Mouse (Mus musculus) MEL (cell line): Measurements from ENCODE around the gene Mrpl17. TPM values are rescaled to one million over a fixed set of nuclear protein-coding genes. Genes with fewer than 3 reads are reported as not detected.

Experiments
- DNase-seq: peaks from one replicate; pipeline ENCODE4 v3.0.0; 2011; ENCODE audit warnings: low read depth, low spot score
- H3K27ac ChIP-seq: 2 replicates; pipeline ENCODE4 v1.5.1; 2012; ENCODE audit warnings: low read depth, mild to moderate bottlenecking, control low read depth, low read length, moderate library complexity; ENCODE audit not compliant: control insufficient read depth
- H3K27me3 ChIP-seq, 2 experiments: fragments of 150-350 bp in 1 of 2; sonication (generic) in 1 of 2; 2 replicates each; pipeline ENCODE4 v1.6.1; 2012; ENCODE audit warnings: low read length in 2 of 2, mild to moderate bottlenecking in 2 of 2, improper control_type of control experiment in 1 of 2, moderate library complexity in 1 of 2; ENCODE audit not compliant: insufficient read depth in 2 of 2, control insufficient read depth in 1 of 2
- H3K36me3 ChIP-seq, 2 experiments: 2 replicates each; pipeline ENCODE4 v1.6.1; 2012 to 2014; ENCODE audit warnings: low read length in 2 of 2, improper control_type of control experiment in 1 of 2, inconsistent platforms in 1 of 2, mild to moderate bottlenecking in 1 of 2; ENCODE audit not compliant: insufficient read depth in 2 of 2, control insufficient read depth in 1 of 2
- H3K4me1 ChIP-seq, 2 experiments: fragments of 150-350 bp in 1 of 2; sonication (generic) in 1 of 2; 2 replicates each; pipeline ENCODE4 v1.6.1; 2012; ENCODE audit warnings: low read length in 2 of 2, improper control_type of control experiment in 1 of 2, mild to moderate bottlenecking in 1 of 2; ENCODE audit not compliant: insufficient read depth in 2 of 2, control insufficient read depth in 1 of 2
- H3K4me3 ChIP-seq, 2 experiments: fragments of 150-350 bp in 1 of 2; sonication (generic) in 1 of 2; 2 replicates each; pipeline ENCODE4 v1.5.1; 2012; ENCODE audit warnings: low read depth in 2 of 2, low read length in 2 of 2, mild to moderate bottlenecking in 2 of 2, moderate library complexity in 2 of 2, control low read depth in 1 of 2, improper control_type of control experiment in 1 of 2; ENCODE audit not compliant: control insufficient read depth in 1 of 2, insufficient read depth in 1 of 2
- H3K79me2 ChIP-seq: 2 replicates; pipeline ENCODE4 v1.6.1; 2012; ENCODE audit warnings: mild to moderate bottlenecking, low read length, moderate library complexity; ENCODE audit not compliant: control insufficient read depth, poor library complexity, insufficient read depth
- H3K9ac ChIP-seq: 2 replicates; pipeline ENCODE4 v1.6.1; 2012; ENCODE audit warnings: low read depth, mild to moderate bottlenecking, control low read depth, low read length, moderate library complexity; ENCODE audit not compliant: control insufficient read depth, poor library complexity, severe bottlenecking
- H3K9me3 ChIP-seq: fragments of 150-350 bp; sonication (generic); replicated peaks from 2 replicates; pipeline ENCODE4 v1.6.1; 2012; ENCODE audit warnings: mild to moderate bottlenecking, low read length, improper control_type of control experiment, moderate library complexity; ENCODE audit not compliant: insufficient read depth
- BHLHE40 ChIP-seq: IDR thresholded peaks from 2 replicates; pipeline ENCODE4 v1.6.1; 2012; ENCODE audit warnings: low read depth, mild to moderate bottlenecking, inconsistent platforms, low read length, improper control_type of control experiment, borderline replicate concordance
- CHD2 ChIP-seq: IDR thresholded peaks from 2 replicates; pipeline ENCODE4 v1.6.1; 2011; ENCODE audit warnings: low read length, improper control_type of control experiment
- CTCF ChIP-seq, 3 experiments: IDR thresholded peaks in 2 of 3; conservative IDR thresholded peaks in 1 of 3; 2 replicates each; pipeline ENCODE4 v1.5.1; 2011 to 2012; ENCODE audit warnings: low read length in 3 of 3, low read depth in 2 of 3, mild to moderate bottlenecking in 2 of 3, improper control_type of control experiment in 1 of 3, inconsistent platforms in 1 of 3, mixed read lengths in 1 of 3, moderate library complexity in 1 of 3; ENCODE audit not compliant: control insufficient read depth in 1 of 3, insufficient read depth in 1 of 3, poor library complexity in 1 of 3, severe bottlenecking in 1 of 3
- ELF1 ChIP-seq: IDR thresholded peaks from 2 replicates; pipeline ENCODE4 v1.6.1; 2014; ENCODE audit warnings: low read depth, mild to moderate bottlenecking, inconsistent platforms, low read length, improper control_type of control experiment, moderate library complexity
- EP300 ChIP-seq, 2 experiments: IDR thresholded peaks; 2 replicates each; pipeline ENCODE4 v1.6.1; 2011; ENCODE audit warnings: improper control_type of control experiment in 2 of 2, low read length in 2 of 2, low read depth in 1 of 2, mild to moderate bottlenecking in 1 of 2
- ETS1 ChIP-seq: IDR thresholded peaks from 2 replicates; pipeline ENCODE4 v1.6.1; 2012; ENCODE audit warnings: low read depth, mild to moderate bottlenecking, inconsistent platforms, low read length, improper control_type of control experiment, moderate library complexity
- GABPA ChIP-seq: IDR thresholded peaks from 2 replicates; pipeline ENCODE4 v1.6.1; 2012; ENCODE audit warnings: low read depth, mild to moderate bottlenecking, inconsistent platforms, low read length, improper control_type of control experiment, moderate library complexity
- GATA1 ChIP-seq: IDR thresholded peaks from 2 replicates; pipeline ENCODE4 v1.6.1; 2011; ENCODE audit warnings: low read depth, low read length, improper control_type of control experiment
- MXI1 ChIP-seq: IDR thresholded peaks from 2 replicates; pipeline ENCODE4 v1.6.1; 2011; ENCODE audit warnings: mild to moderate bottlenecking, low read depth, low read length, improper control_type of control experiment
- NELFE ChIP-seq: IDR thresholded peaks from 2 replicates; pipeline ENCODE4 v1.6.1; 2011; ENCODE audit warnings: low read depth, low read length, improper control_type of control experiment
- POLR2A ChIP-seq, 2 experiments: IDR thresholded peaks; 2 replicates each; pipeline ENCODE4 v1.6.1; 2011 to 2012; ENCODE audit warnings: low read length in 2 of 2, mild to moderate bottlenecking in 2 of 2, control low read depth in 1 of 2, improper control_type of control experiment in 1 of 2, low read depth in 1 of 2, moderate library complexity in 1 of 2; ENCODE audit not compliant: control insufficient read depth in 1 of 2, insufficient read depth in 1 of 2, poor library complexity in 1 of 2
- POLR2AphosphoS2 ChIP-seq: IDR thresholded peaks from 2 replicates; pipeline ENCODE4 v1.6.1; 2011; ENCODE audit warnings: low read length, improper control_type of control experiment
- RAD21 ChIP-seq: IDR thresholded peaks from 2 replicates; pipeline ENCODE4 v1.6.1; 2011; ENCODE audit warnings: mild to moderate bottlenecking, low read depth, low read length, improper control_type of control experiment
- TCF12 ChIP-seq: IDR thresholded peaks from 2 replicates; pipeline ENCODE4 v1.6.1; 2014; ENCODE audit warnings: low read depth, mild to moderate bottlenecking, inconsistent platforms, low read length, improper control_type of control experiment, moderate library complexity
- UBTF ChIP-seq: IDR thresholded peaks from 2 replicates; pipeline ENCODE4 v1.6.1; 2012; ENCODE audit warnings: low read depth, mild to moderate bottlenecking, inconsistent platforms, low read length, improper control_type of control experiment, moderate library complexity, borderline replicate concordance; ENCODE audit not compliant: insufficient read depth
- USF1 ChIP-seq: IDR thresholded peaks from 2 replicates; pipeline ENCODE4 v1.6.1; 2014; ENCODE audit warnings: low read depth, mild to moderate bottlenecking, inconsistent platforms, low read length, improper control_type of control experiment, moderate library complexity
- USF2 ChIP-seq, 2 experiments: IDR thresholded peaks; 2 replicates each; pipeline ENCODE4 v1.6.1; 2011 to 2012; ENCODE audit warnings: improper control_type of control experiment in 2 of 2, low read length in 2 of 2, borderline replicate concordance in 1 of 2, inconsistent platforms in 1 of 2, low read depth in 1 of 2, mild to moderate bottlenecking in 1 of 2; ENCODE audit not compliant: insufficient read depth in 1 of 2
- ZC3H11A ChIP-seq: IDR thresholded peaks from 2 replicates; pipeline ENCODE4 v1.6.1; 2012; ENCODE audit warnings: low read depth, mild to moderate bottlenecking, inconsistent platforms, low read length, improper control_type of control experiment
- ZKSCAN1 ChIP-seq: IDR thresholded peaks from 2 replicates; pipeline ENCODE4 v1.6.1; 2012; ENCODE audit warnings: low read depth, mild to moderate bottlenecking, inconsistent platforms, low read length, improper control_type of control experiment, moderate library complexity
- ZMIZ1 ChIP-seq: IDR thresholded peaks from 2 replicates; pipeline ENCODE4 v1.6.1; 2012; ENCODE audit warnings: low read depth, mild to moderate bottlenecking, inconsistent platforms, low read length, improper control_type of control experiment, moderate library complexity
- ZNF384 ChIP-seq: IDR thresholded peaks from 2 replicates; pipeline ENCODE4 v1.6.1; 2012; ENCODE audit warnings: low read depth, mild to moderate bottlenecking, inconsistent platforms, low read length, improper control_type of control experiment
- polyA plus RNA-seq, 2 experiments: library from polyadenylated mRNA; stranded (reverse) in 1 of 2; unstranded in 1 of 2; fragments of >175 nt in 1 of 2; fragments of >200 nt in 1 of 2; gene quantifications; 2 replicates each; pipeline versions ENCODE4 v1.2.1 to v1.2.4; 2012; ENCODE audit warnings: low replicate concordance in 2 of 2, low read depth in 1 of 2; ENCODE audit not compliant: insufficient read length in 2 of 2, insufficient read depth in 1 of 2, missing spikeins in 1 of 2
- total RNA-seq: library from RNA; depleted of rRNA; stranded (reverse); fragments of 300-350 nt; gene quantifications from 2 replicates; pipeline ENCODE4 v1.2.3, GENCODE M21; 2012

The Mrpl17 gene
- total and polyA plus RNA-seq, 3 experiments: 196 to 230 TPM; not detected in 1

DNA sequence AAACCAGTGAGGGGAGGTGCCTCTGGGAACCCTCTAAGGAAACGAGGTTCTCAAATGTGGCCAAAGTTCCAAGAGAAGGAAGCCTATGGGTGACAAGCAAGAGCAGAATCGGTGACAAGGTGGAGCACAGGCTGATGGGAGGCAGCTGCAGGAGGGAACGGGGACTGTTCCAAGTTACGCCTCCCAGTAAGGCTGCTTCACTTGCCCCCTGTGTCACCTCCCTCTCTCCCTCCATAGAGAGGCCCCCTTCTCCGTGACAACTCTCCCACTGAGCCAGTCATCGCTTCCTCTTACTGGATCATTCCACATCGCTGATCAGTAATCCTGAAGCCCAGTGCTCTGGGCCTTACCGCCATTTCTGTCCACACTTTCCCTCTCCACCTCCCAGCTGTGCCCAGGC, 36.2 kb downstream of the Mrpl17 start:
- H3K36me3 ChIP-seq: peaks cover 0 to 2% of the 10 kb centered on the region in 2 experiments; a peak in 1 of 4 replicates
- peaks cover 0 to 14% of the 10 kb centered on the region in 2 experiments; a peak in 2 of 4 replicates for H3K4me1 ChIP-seq
- peaks cover 2 to 8% of the 10 kb centered on the region in 2 experiments; a peak in 3 of 4 replicates for H3K27me3 ChIP-seq
- no peak overlapping the region for H3K4me3 ChIP-seq
- no peak for DNase-seq
- TF ChIP-seq ZMIZ1: no peak
- no peak for TF ChIP-seq CHD2
- no peak for TF ChIP-seq POLR2AphosphoS2
- TF ChIP-seq RAD21: no peak
- TF ChIP-seq BHLHE40: no peak
- TF ChIP-seq NELFE: no peak
- TF ChIP-seq POLR2A (IDR thresholded peaks at IDR 0.05; ENCODE audit: control insufficient read depth in 1 of 2, insufficient read depth in 1 of 2, low read depth in 1 of 2, low read length in 2 of 2, poor library complexity in 1 of 2): no peak
- TF ChIP-seq ZC3H11A: no peak
- no peak for TF ChIP-seq MXI1
- no peak for TF ChIP-seq ZNF384
- TF ChIP-seq USF2 (IDR thresholded peaks at IDR 0.05; ENCODE audit: borderline replicate concordance in 1 of 2, insufficient read depth in 1 of 2, low read depth in 1 of 2, low read length in 2 of 2): no peak
- TF ChIP-seq ELF1: no peak
- no peak for TF ChIP-seq EP300 (IDR thresholded peaks at IDR 0.05; ENCODE audit: low read depth in 1 of 2, low read length in 2 of 2)
- no peak for TF ChIP-seq GATA1
- no peak for TF ChIP-seq CTCF (IDR thresholded peaks at IDR 0.05 in 2 of 3, conservative IDR thresholded peaks at IDR 0.05 in 1 of 3; ENCODE audit: control insufficient read depth in 1 of 3, insufficient read depth in 1 of 3, low read depth in 2 of 3, low read length in 3 of 3, poor library complexity in 1 of 3, severe bottlenecking in 1 of 3)
- TF ChIP-seq ETS1: no peak
- no peak for TF ChIP-seq USF1
- no peaks in the 10 kb centered on the region for H3K79me2 ChIP-seq
- no peak overlapping the region for H3K9ac ChIP-seq
- no peak overlapping the region for H3K27ac ChIP-seq
- H3K9me3 ChIP-seq: no peaks in the 10 kb centered on the region

DNA sequence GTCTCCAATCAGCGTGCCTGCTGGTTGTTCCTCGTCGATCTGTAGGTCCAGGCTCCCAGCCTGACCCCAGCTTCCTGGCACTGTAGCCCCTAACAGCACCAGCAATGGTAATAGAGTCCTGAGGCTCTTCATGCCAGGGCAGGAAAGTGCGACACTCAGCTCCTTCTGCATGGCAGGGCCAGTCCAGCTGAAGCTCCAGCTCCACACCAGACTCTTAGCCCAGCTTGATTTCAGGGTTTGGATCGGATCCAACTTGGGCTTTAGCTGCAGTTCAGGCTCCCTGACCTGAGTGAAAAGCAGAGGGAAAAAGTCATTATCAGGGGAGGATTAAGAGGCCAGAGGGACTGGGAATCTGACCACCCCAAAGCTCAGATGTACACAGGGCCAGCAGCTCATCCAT, 37.9 kb downstream of the Mrpl17 start:
- H3K9ac ChIP-seq: no peak overlapping the region
- no peak for TF ChIP-seq MXI1
- TF ChIP-seq GABPA: no peak
- no peak for TF ChIP-seq ZKSCAN1
- TF ChIP-seq UBTF: no peak
- no peak for TF ChIP-seq EP300 (IDR thresholded peaks at IDR 0.05; ENCODE audit: low read depth in 1 of 2, low read length in 2 of 2)
- TF ChIP-seq RAD21: no peak
- TF ChIP-seq CTCF (IDR thresholded peaks at IDR 0.05 in 2 of 3, conservative IDR thresholded peaks at IDR 0.05 in 1 of 3; ENCODE audit: control insufficient read depth in 1 of 3, insufficient read depth in 1 of 3, low read depth in 2 of 3, low read length in 3 of 3, poor library complexity in 1 of 3, severe bottlenecking in 1 of 3): no peak
- TF ChIP-seq ZC3H11A: no peak
- TF ChIP-seq TCF12: no peak
- TF ChIP-seq GATA1: no peak
- TF ChIP-seq NELFE: no peak
- peaks cover 0 to 2% of the 10 kb centered on the region in 2 experiments; a peak in 2 of 4 replicates for H3K4me1 ChIP-seq
- H3K27ac ChIP-seq: no peak overlapping the region
- H3K36me3 ChIP-seq: peaks cover 0 to under 1% of the 10 kb centered on the region in 2 experiments; a peak in 1 of 4 replicates
- no peaks in the 10 kb centered on the region for H3K9me3 ChIP-seq
- no peak overlapping the region for H3K4me3 ChIP-seq
- DNase-seq: no peak
- peaks cover 2 to 8% of the 10 kb centered on the region in 2 experiments; a peak in 3 of 4 replicates for H3K27me3 ChIP-seq
- H3K79me2 ChIP-seq: no peaks in the 10 kb centered on the region
